Mouse (Mus musculus) embryonic fibroblast, embryonic 13.5 days (primary cell): ENCODE data around the gene Themis2.

Source experiments
- CTCF ChIP-seq: IDR thresholded peaks from 2 replicates; pipeline ENCODE4 v1.5.1; 2011; ENCODE audit warnings: mild to moderate bottlenecking, control low read depth, low read length, moderate library complexity, borderline replicate concordance; ENCODE audit not compliant: insufficient read depth
- POLR2A ChIP-seq: IDR thresholded peaks from 2 replicates; pipeline ENCODE4 v1.6.1; 2011; ENCODE audit warnings: low read depth, mild to moderate bottlenecking, control low read depth, low read length, moderate library complexity

DNA sequence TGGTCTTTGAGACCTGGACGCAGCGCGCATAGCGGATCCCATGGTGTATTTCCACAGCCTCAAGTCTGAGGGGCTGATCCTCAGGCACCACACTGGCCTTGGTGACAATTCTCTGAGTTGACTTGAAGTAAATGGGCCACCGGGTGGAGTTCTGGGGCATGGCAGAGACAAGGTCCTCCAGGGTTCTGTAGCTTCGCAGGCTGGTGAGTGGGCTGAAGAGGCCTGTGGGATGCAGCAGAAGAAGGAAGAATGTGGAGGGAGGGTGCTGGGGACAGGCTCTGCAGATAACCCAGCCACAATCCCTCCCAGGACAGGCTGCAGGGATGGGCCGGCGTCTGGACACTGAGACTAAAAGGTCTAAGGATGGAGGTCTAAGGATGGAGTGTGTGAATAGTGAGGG is 6.5 kb downstream of the Themis2 start:
- TF ChIP-seq CTCF (no peak), POLR2A (no peak)
